Mouse (Mus musculus) cerebellum, postnatal 10 days (tissue): ENCODE results near the gene Grk4.

ENCODE experiments used
- DNase-seq, 2 experiments: peaks; one replicate each; pipeline ENCODE4 v3.0.0; 2021; ENCODE audit warnings: mixed read lengths in 2 of 2

Grk4 gene

GRCm38 (mm10) chr5:34659686-34660590 lies at the start of gene Grk4, which contains the start of gene Nop14:
TSS of gene Grk4 (plus strand) at chr5:34660379.
TSS of gene Nop14 (minus strand) at chr5:34660148.
- DNase-seq: peak; percentile 100

- no peak for DNase-seq
Measured at GRCm38 (mm10) chr5:34632996-34633395, 27.2 kb upstream of the Grk4 start.

- peak; percentile 24 to 30 for DNase-seq
Measured at GRCm38 (mm10) chr5:34633641-34634040, 26.5 kb upstream of the Grk4 start.

- DNase-seq: peak in 1 of 2 experiments; percentile 9
Measured at GRCm38 (mm10) chr5:34634746-34635400, 25.3 kb upstream of the Grk4 start.

GRCm38 (mm10) chr5:34635665-34636192 lies 24.4 kb upstream of the Grk4 start:
- DNase-seq: peak; percentile 30 to 35

GRCm38 (mm10) chr5:34636481-34637287 lies 23.5 kb upstream of the Grk4 start, which contains the start of gene Mfsd10:
TSS of gene Mfsd10 (minus strand) at chr5:34637212.
- peak; percentile 86 to 90 for DNase-seq

GRCm38 (mm10) chr5:34637591-34638156 lies 22.5 kb upstream of the Grk4 start:
- DNase-seq: no peak

- DNase-seq: no peak
Measured at GRCm38 (mm10) chr5:34641991-34642390, 18.2 kb upstream of the Grk4 start.

GRCm38 (mm10) chr5:34642932-34643331 lies 17.2 kb upstream of the Grk4 start:
- DNase-seq: peak; percentile 69 to 73

- peak; percentile 77 to 83 for DNase-seq
Measured at GRCm38 (mm10) chr5:34647581-34647980, 12.6 kb upstream of the Grk4 start.

GRCm38 (mm10) chr5:34652961-34653360 lies 7.2 kb upstream of the Grk4 start:
- DNase-seq: no peak

- peak; percentile 43 to 44 for DNase-seq
Measured at GRCm38 (mm10) chr5:34654881-34655280, 5.3 kb upstream of the Grk4 start.

- no peak for DNase-seq
Measured at GRCm38 (mm10) chr5:34657556-34657955, 2.6 kb upstream of the Grk4 start.

GRCm38 (mm10) chr5:34660591-34661130 lies 482 bp downstream of the Grk4 start:
- DNase-seq: no peak

- DNase-seq: no peak
Measured at GRCm38 (mm10) chr5:34661909-34662308, 1.7 kb downstream of the Grk4 start.

- no peak for DNase-seq
Measured at GRCm38 (mm10) chr5:34663231-34663630, 3.1 kb downstream of the Grk4 start.

- peak in 1 of 2 experiments; percentile 9 for DNase-seq
Measured at GRCm38 (mm10) chr5:34669493-34669892, 9.3 kb downstream of the Grk4 start.

- DNase-seq: no peak
Measured at GRCm38 (mm10) chr5:34670280-34670679, 10.1 kb downstream of the Grk4 start.

GRCm38 (mm10) chr5:34689868-34690267 lies 29.7 kb downstream of the Grk4 start:
- no peak for DNase-seq

- DNase-seq: no peak
Measured at GRCm38 (mm10) chr5:34692782-34693181, 32.6 kb downstream of the Grk4 start.

GRCm38 (mm10) chr5:34695521-34695920 lies 35.3 kb downstream of the Grk4 start:
- no peak for DNase-seq

- no peak for DNase-seq
Measured at GRCm38 (mm10) chr5:34708436-34708835, 48.3 kb downstream of the Grk4 start.
